8 mouse cellular contexts compared by ENCODE assay signal in genomic region chr12:16653332-16654093, GRCm38 (mm10). TPM values are rescaled to one million over a fixed set of nuclear protein-coding genes. Genes with fewer than 3 reads are reported as not detected.
A peak's percentile ranks its signal among the peaks of the same experiment; 100 is the strongest.
DNase-seq lines count a peak whose midpoint lies in the region; ATAC-seq and TF ChIP-seq lines count a peak whose summit lies in the region.

Ntsr2 (plus strand) TSS chr12:16653382.

- ATAC-seq in hindbrain, embryonic 15.5 days (ENCODE audit: low FRiP score, low read depth): peak; percentile 92

- no peak; the same call in 1 of the 2 replicates for TF ChIP-seq CTCF in gastrocnemius, adult 2 months (IDR thresholded peaks at IDR 0.05)

- H3K9me3 ChIP-seq in hindbrain, embryonic 15.5 days: no peaks in the 10 kb centered on the region

- H3K27ac ChIP-seq in gastrocnemius, adult 2 months: peak within 1 kb of the TSS; percentile 80
- no peak within 1 kb of the TSS for H3K27ac ChIP-seq in hindbrain, embryonic 15.5 days (replicated peaks)

- H3K36me3 ChIP-seq in hindbrain, embryonic 15.5 days: no peaks in the 10 kb centered on the region

- peaks cover 9% of the 10 kb centered on the region for H3K4me1 ChIP-seq in hindbrain, embryonic 15.5 days (replicated peaks)

- intact Hi-C loops in gastrocnemius, adult 2 months (cut with DNase I): loop anchor here (5.0 kb wide), 1 partner anchor 91 kb away; no protein-coding TSS in a partner anchor

- H3K4me2 ChIP-seq in hindbrain, embryonic 15.5 days: peak within 1 kb of the TSS; percentile 90

- no peak within 1 kb of the TSS for H3K9ac ChIP-seq in hindbrain, embryonic 15.5 days

- H3K27me3 ChIP-seq in hindbrain, embryonic 15.5 days: peaks cover 40% of the 10 kb centered on the region

- peak; percentile 49 for DNase-seq in WW6 (ENCODE audit: low read depth, low spot score)
- peak; percentile 28 to 44 for DNase-seq in cerebellum, postnatal 36 days
- peak; percentile 92 for DNase-seq in gastrocnemius, adult 2 months
- peak; percentile 49 for DNase-seq in left cerebral cortex, adult 11 months (ENCODE audit: low spot score)
- DNase-seq in lung, postnatal 14 days: peak; percentile 80
- DNase-seq in right cerebral cortex, adult 2 months (ENCODE audit: low spot score in 2 of 2): peak; percentile 62 to 78
- DNase-seq in yolk sac, embryonic 10.5 days (ENCODE audit: low spot score): peak; percentile 31

- peak within 1 kb of the TSS; percentile 68 for H3K4me3 ChIP-seq in gastrocnemius, adult 2 months
- H3K4me3 ChIP-seq in hindbrain, embryonic 15.5 days: peak within 1 kb of the TSS; percentile 41

- WGBS in hindbrain, embryonic 15.5 days: 4% methylated on average over 58 of the region's 58 CpGs

RNA-seq across cellular contexts. Expression of gene Ntsr2, which starts in this region (rescaled TPM):
- 1 to 10 TPM; 2.2 to 4.2 TPM for total RNA-seq in gastrocnemius, adult 2 months (2021)
- 3.8 and 4.5 TPM in 2 replicates for polyA plus RNA-seq in hindbrain, embryonic 15.5 days (2015; fragmentation: Nextera tagmentation; extraction: Ambion mirVana)

Comparison
In these comparisons a context has a peak if more than half of its experiments do, and no peak if none do; other contexts are left out.
1. DNase-seq: peak in every context shown above with its lines; median percentile 92 in gastrocnemius, adult 2 months; 80 in lung, postnatal 14 days; 70 in right cerebral cortex, adult 2 months; 49 in WW6; 49 in left cerebral cortex, adult 11 months; 36 in cerebellum, postnatal 36 days; 31 in yolk sac, embryonic 10.5 days.